Mouse (Mus musculus) telencephalon, adult 2 months (tissue): ENCODE measurements around the gene Rassf5.
"Not testable (repeated sequence)": the region's sequence is repeated elsewhere in the genome, so short reads cannot be mapped to it uniquely, and the experiment has no call there.

Source experiments
- DNase-seq: peaks from one replicate; pipeline ENCODE4 v3.0.0-alpha.2; 2011; ENCODE audit warnings: low read depth, low spot score

Rassf5 gene

GRCm38 (mm10) chr1:131178083-131178482 is 67.0 kb downstream of the Rassf5 start:
- no peak for DNase-seq

GRCm38 (mm10) chr1:131177249-131177648 is 67.8 kb downstream of the Rassf5 start:
- no peak for DNase-seq

- DNase-seq = no peak
Measured at GRCm38 (mm10) chr1:131175819-131176218, 69.2 kb downstream of the Rassf5 start.

GRCm38 (mm10) chr1:131175189-131175588 is 69.9 kb downstream of the Rassf5 start:
- DNase-seq = no peak

GRCm38 (mm10) chr1:131174299-131174861 is 70.7 kb downstream of the Rassf5 start:
- DNase-seq = no peak

GRCm38 (mm10) chr1:131173809-131174208 is 71.2 kb downstream of the Rassf5 start:
- DNase-seq = no peak

GRCm38 (mm10) chr1:131173001-131173400 is 72.1 kb downstream of the Rassf5 start:
- DNase-seq = no peak

GRCm38 (mm10) chr1:131167612-131168011 is 77.4 kb downstream of the Rassf5 start:
- no peak for DNase-seq

- no peak for DNase-seq
Measured at GRCm38 (mm10) chr1:131164427-131164826, 80.6 kb downstream of the Rassf5 start.

GRCm38 (mm10) chr1:131161091-131161490 is 84.0 kb downstream of the Rassf5 start:
- no peak for DNase-seq

GRCm38 (mm10) chr1:131159573-131160327 is 85.3 kb downstream of the Rassf5 start:
- DNase-seq = not testable (repeated sequence)

- DNase-seq = no peak
Measured at GRCm38 (mm10) chr1:131155456-131155855, 89.6 kb downstream of the Rassf5 start.

- DNase-seq = peak; percentile 70
Measured at GRCm38 (mm10) chr1:131153018-131153629, 91.9 kb downstream of the Rassf5 start, which contains the start of gene Eif2d. Eif2d (plus strand) TSS chr1:131153181.

GRCm38 (mm10) chr1:131149496-131149895 is 95.6 kb downstream of the Rassf5 start:
- DNase-seq = no peak

- no peak for DNase-seq
Measured at GRCm38 (mm10) chr1:131146181-131146614, 98.9 kb downstream of the Rassf5 start.

- DNase-seq = not testable (repeated sequence)
Measured at GRCm38 (mm10) chr1:131145222-131145621, 99.8 kb downstream of the Rassf5 start.

- no peak for DNase-seq
Measured at GRCm38 (mm10) chr1:131142472-131142871, 102.6 kb downstream of the Rassf5 start.

- no peak for DNase-seq
Measured at GRCm38 (mm10) chr1:131141449-131141848, 103.6 kb downstream of the Rassf5 start.

GRCm38 (mm10) chr1:131139102-131140095 is 105.7 kb downstream of the Rassf5 start:
- no peak for DNase-seq

- DNase-seq = peak; percentile 81
Measured at GRCm38 (mm10) chr1:131138191-131139016, 106.7 kb downstream of the Rassf5 start, which contains the start of gene Dyrk3. Dyrk3 (minus strand) TSS chr1:131138340.
